8 mouse cellular contexts compared by ENCODE assay signal in genomic region chr11:116626299-116627071, GRCm38 (mm10). TPM values are rescaled to one million over a fixed set of nuclear protein-coding genes. Genes with fewer than 3 reads are reported as not detected.
A peak's percentile ranks its signal among the peaks of the same experiment; 100 is the strongest.
DNase-seq lines count a peak whose midpoint lies in the region; ATAC-seq and TF ChIP-seq lines count a peak whose summit lies in the region.
"Had no signal": no experiment of that assay in that cellular context is flagged by ENCODE, and none has a peak within 500 bp of the region (broad histone marks: within the 10 kb centered on the region; RNA-seq: fewer than 3 reads in every experiment).

TSS of gene Rhbdf2 (minus strand) at chr11:116627019.

- no peak for TF ChIP-seq CTCF in lung, adult 2 months (IDR thresholded peaks at IDR 0.05; ENCODE audit: insufficient read depth, low read length)

- H3K9ac ChIP-seq in heart, embryonic 12.5 days, result no peak within 1 kb of the TSS

- H3K27me3 ChIP-seq in heart, embryonic 12.5 days (replicated peaks), result no peaks in the 10 kb centered on the region

- no peak for TF ChIP-seq POLR2A in lung, adult 2 months (IDR thresholded peaks at IDR 0.05; ENCODE audit: borderline replicate concordance, extremely low read depth, low read depth, low read length)

- H3K4me3 ChIP-seq in lung, adult 2 months (replicated peaks; ENCODE audit: extremely low read depth, low read depth, low read length), result no peak within 1 kb of the TSS
- no peak within 1 kb of the TSS for H3K4me3 ChIP-seq in heart, embryonic 12.5 days

- H3K9me3 ChIP-seq in heart, embryonic 12.5 days (replicated peaks), result no peaks in the 10 kb centered on the region
- H3K9me3 ChIP-seq: G1E had no signal

- DNase-seq in lung, adult 2 months, result no peak
- no peak for DNase-seq in lung, adult 18-20 months
- DNase-seq in adrenal gland, postnatal 14 days, result no peak
- DNase-seq in embryo, embryonic 10 days (ENCODE audit: low spot score), result no peak
- DNase-seq in frontal cortex, postnatal 10 days (ENCODE audit: low spot score in 2 of 2), result no peak

- no peak for ATAC-seq in heart, embryonic 12.5 days (ENCODE audit: insufficient number of reproducible peaks, low FRiP score)
- ATAC-seq in monocyte, adult 5-6 weeks (replicated peaks; ENCODE audit: insufficient number of reproducible peaks, low FRiP score, low TSS enrichment, poor library complexity, severe bottlenecking), result no peak

- H3K4me1 ChIP-seq in lung, adult 2 months (ENCODE audit: control insufficient read depth, insufficient read depth, low read length), result peaks cover 21% of the 10 kb centered on the region
- peaks cover 64% of the 10 kb centered on the region for H3K4me1 ChIP-seq in heart, embryonic 12.5 days (replicated peaks)

- H3K36me3 ChIP-seq in heart, embryonic 12.5 days, result no peaks in the 10 kb centered on the region
- H3K36me3 ChIP-seq: G1E had no signal

- H3K27ac ChIP-seq in heart, embryonic 12.5 days (ENCODE audit: poor library complexity, severe bottlenecking), result peak within 1 kb of the TSS; percentile 20

- 80% methylated on average over 10 of the region's 10 CpGs for WGBS in lung, adult 2 months
- 43% methylated on average over 10 of the region's 10 CpGs for WGBS in heart, embryonic 12.5 days

- H3K4me2 ChIP-seq in heart, embryonic 12.5 days, result no peak within 1 kb of the TSS

RNA-seq across cellular contexts. Expression of gene Rhbdf2, which starts in this region (rescaled TPM):
- polyA plus RNA-seq in lung, adult 2 months (2012; rRNA removed), result 82.2 and 87.8 TPM in 2 replicates
- 11.2 and 14.3 TPM in 2 replicates for total RNA-seq in adrenal gland, postnatal 14 days (2021)
- polyA plus RNA-seq in heart, embryonic 12.5 days (2016; fragmentation: Nextera tagmentation; extraction: Ambion mirVana), result 7.5 and 8.1 TPM in 2 replicates
- 14.1 to 16.7 TPM (median 15.1 TPM) in 3 replicates for total RNA-seq in monocyte, adult 5-6 weeks (2017)
